Mouse (Mus musculus) cerebellum, postnatal 10 days (tissue): Measurements from ENCODE around the gene Rad9b.
A peak's percentile ranks its signal among the peaks of the same experiment; 100 is the strongest.
"Not testable (repeated sequence)": the region's sequence is repeated elsewhere in the genome, so short reads cannot be mapped to it uniquely, and the experiment has no call there.

Experiments
- DNase-seq, 2 experiments: peaks; one replicate each; pipeline ENCODE4 v3.0.0; 2021; ENCODE audit warnings: mixed read lengths in 2 of 2

Rad9b gene

DNA sequence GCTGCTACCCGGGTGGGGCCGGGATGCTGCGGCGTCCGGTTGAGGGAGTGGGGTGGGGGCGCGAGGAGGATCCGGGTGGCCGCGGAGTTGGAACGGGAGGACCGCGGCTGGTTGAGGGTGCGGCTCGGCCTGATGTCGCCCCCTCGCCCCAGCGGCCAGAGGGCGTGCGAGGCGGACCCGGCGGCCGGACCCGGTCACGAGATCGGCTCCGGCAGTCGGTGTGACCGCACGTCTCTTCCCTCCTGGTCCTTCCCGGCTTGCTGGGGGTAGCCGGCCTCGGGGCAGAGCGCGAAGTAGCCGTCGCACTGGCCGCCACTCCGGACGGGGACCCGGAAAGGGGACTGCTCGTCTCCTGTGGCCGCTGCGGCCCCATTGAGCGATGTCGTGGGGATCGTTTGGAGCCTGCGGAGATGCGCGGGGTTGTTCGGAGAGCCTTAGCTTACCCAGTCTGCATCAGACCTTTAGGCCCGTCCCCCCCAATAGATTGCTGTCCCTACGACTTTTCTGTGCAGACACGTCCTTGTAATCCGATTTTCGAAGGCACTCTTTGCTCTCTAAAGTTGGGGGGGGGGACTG is 547 bp upstream of the Rad9b start:
- DNase-seq, result no peak

DNA sequence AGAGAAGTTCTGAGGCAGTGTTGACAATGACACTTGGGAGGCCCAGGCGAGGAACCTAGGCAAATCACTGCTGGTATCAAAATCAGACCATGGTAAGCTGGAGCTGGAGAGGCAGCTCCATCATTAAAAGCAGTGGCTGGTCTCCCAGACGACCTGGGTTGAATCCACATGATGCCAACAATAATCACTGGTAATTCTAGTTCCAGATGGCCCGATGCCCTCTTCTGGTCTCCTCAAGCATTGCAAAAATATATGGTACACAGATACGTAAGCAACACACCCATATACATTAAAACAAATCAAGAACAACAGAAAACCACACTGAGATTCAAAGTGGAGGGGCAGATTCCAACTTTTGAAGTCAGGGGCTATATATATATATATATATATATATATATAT is 8.3 kb downstream of the Rad9b start:
- peak; percentile 50 to 64 for DNase-seq

DNA sequence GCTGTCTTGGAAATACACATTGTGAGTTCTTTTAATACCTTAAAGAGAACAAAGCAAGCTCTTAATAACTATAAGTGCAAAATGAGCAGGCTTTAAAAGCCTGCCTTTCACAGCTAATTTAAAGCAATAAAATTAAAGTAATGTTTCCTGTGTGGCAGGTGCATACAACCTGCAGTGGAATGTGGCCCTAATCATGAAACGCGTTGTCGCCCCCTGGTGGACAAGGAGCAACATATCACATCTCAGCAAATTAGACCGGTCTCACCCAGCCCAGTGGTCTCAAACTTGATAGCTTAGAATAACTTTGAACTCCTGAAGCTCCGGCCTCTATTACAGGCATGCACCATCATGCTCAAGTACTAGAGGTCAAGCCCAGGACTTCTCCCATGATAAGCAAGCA is 9.8 kb downstream of the Rad9b start:
- DNase-seq, result peak; percentile 88 to 90

DNA sequence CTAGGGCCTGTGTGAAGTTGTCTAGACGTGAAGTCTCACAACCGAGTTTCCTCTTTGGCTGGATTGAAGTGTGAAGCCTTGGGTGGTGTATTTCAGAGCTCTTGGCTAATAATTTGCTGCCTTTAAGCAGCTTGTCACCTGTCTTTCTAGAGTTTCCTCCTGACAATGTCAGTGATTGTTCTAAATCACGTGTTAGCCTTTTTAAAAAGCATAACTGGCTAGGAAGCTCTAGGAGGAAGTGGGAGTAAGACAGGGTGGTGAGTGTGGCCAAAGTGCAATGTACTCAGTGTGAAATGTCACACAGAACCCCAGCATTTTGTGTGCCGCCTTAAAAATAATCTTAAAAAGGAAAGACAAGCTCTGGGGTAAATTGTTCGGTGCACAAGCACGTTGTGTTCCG is 10.3 kb downstream of the Rad9b start:
- no peak for DNase-seq

DNA sequence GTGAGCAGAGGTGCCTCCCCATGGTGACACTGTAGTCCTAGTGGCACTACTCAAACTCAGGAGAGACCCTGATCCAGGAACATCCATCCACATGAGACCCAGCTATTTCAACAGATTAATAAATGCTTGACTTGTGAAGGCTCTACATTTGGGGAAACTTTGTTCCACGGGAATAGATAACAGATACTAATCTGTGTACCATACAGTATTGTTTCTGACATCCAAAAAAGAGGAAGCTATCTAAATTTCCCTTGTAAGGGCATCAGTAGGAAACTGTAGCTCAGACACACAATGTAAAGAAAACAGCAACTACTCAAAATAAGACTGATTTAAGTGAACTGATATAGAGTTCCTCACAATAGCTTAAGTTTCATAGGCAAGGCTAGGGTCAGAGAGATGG is 11.2 kb downstream of the Rad9b start:
- DNase-seq, result no peak

DNA sequence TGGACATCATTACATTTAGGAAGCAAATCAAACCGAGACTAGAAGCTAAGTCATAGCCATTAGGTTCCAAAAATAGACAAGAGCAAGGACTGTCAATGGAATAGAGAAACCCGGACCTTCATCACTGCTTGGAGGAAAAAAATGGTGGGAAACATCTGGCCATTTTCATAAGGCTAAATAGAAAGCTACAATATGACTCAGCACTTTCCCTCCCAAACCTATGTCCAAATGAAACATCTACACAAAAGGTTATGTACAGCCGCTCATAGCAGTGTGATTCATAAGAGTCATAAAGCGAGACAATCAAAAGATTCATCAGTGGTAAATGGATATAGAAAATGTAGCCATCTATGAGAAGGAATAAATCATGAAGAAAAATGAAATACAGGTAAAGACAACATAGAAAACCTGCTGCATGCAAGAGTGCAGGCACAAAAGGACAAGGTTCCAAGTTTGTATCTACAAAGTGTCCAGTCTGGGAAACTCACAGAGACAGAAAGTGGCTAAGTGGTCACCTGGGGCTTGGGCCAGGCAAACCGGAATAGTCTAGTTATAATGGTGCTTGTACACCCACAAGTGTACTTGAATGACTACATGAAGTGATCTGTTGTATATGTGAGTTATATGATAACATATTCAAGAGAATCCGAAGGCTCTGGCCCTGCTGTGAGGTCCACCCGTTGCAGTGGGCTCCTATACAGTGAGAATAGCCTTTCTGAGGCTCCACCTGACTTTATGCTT is 17.3 kb downstream of the Rad9b start:
- no peak for DNase-seq

DNA sequence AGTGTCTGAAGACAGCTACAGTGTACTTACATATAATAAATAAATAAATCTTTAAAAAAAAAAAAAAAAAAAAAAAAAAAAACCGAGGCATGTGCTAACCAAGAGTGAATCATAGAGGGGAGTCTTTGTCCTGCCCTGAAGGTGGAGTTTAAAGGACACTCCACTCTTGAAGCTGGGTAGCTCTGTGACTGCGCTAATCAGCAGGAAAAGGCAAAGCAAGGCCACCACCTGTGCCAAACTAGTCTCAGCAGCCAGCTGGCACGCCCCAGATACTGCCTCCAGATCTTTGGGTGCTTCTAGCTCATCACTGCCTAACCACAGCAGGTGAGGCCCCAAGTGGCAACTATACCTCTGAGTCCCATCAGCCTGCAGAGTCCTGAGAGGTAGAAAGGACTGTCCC is 19.4 kb downstream of the Rad9b start:
- no peak for DNase-seq

DNA sequence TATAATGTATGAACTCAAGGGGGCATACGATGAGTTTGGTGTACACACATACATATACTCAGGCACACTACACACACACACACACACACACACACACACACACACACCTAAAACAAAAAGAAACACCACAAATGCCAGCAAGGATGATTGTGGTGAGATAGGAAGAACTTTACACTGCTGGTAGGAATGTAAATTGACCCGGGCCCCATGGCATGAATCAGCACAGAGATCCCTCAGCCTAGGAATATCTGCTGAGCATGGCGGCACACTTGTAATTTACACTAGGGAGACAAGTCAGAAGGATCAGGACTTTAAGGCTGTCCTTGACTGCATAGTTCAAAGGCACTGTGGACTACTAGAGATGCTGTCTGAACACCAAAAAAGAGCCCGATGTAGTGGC is 23.8 kb downstream of the Rad9b start:
- DNase-seq, result no peak

DNA sequence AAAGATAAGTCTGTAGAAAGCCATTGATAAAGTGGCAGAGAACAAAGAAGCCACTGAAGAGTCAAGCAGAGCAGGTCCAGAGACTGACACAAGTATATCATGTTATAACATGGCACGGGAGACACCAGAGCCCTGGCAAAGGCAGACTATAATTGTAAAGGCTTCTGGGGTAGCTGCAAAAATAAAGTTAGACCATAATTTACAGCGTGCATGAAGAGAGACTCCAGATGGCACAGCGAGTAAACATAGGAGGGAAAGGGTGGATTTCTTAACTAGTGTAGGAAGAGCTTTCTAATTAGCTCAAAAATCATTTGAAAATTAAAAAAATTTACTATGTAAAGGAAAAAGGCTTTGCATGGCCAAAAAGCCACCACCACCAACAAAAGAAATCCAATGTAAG is 26.8 kb downstream of the Rad9b start:
- no peak for DNase-seq

DNA sequence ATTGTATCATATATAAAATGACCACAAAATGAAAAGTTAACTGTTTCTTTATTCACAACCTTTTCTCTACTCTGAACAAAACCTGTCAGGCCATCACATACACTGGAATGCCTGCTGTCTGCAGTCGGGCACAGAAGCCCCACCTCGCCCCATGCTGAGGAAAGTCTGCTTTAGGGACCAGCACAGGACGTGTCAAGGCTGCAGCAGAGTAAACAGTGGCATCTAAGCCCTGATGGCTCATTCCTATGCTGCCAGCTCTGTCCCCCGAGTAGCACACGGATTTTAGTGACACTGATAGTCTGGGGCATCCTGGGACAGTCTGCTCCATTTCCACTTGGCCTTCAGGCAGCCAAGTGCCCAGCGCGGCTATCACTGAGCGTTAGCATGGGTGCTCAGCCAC is 28.6 kb downstream of the Rad9b start:
- peak; percentile 38 to 40 for DNase-seq

DNA sequence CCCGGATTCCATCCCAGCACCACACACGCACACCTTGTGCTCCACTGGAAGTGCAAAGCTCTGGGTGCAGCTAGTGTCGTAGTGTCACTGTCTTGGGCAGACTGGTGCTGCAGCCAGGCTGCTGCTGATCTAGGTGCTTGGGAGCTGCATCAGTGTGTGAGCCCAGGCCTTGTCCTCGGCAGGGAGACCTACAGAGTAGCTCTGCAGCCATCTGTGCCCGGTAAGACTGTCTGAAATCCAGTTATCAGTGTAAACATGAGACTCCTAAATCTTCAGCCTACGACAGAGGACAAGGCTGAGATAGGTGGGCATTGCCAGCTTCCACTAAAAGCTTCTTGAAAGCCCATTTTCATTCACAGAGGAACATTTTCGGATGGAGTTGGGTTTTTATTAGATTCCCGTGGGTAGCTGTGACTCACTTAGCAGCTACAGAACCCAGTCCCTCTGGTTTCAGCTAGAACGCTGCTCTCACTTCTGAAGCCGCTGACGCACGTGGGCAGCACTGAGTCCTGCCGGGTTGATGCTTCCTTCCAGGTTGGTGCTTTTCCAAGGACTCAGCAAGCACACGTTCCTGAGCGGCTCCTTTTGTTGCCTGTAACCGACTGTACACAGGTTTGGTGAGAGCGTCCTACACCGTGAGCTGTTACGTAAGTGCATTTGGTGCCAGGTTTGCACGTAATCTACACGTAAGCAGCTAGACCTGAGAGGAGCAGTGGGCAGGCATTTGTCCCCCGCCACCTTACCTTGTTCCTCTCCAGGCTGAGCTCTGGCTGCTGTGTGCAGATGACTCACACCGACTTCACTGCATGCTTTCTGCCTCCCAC is 29.2 kb downstream of the Rad9b start:
- peak; percentile 80 to 82 for DNase-seq

DNA sequence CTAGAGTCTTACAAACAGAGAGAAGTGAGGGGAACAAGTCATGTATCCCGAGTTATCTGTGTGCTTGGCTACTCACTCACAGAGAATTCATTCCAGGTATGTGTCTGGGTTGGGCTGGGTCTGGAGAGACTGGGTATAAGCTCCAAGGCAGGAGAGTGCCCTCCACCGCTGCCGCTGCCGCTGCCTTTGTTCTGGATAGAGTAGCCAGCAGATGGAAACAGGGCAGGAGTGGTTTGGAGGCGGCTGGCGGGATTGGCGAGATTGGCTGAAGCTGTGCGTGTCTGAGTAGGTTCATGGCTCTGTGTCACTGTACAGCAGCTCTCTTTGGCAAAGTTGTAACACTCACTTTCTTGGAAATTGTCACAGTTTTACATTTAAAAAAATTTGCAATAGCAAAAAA is 30.5 kb downstream of the Rad9b start:
- DNase-seq, result peak; percentile 36 to 41

DNA sequence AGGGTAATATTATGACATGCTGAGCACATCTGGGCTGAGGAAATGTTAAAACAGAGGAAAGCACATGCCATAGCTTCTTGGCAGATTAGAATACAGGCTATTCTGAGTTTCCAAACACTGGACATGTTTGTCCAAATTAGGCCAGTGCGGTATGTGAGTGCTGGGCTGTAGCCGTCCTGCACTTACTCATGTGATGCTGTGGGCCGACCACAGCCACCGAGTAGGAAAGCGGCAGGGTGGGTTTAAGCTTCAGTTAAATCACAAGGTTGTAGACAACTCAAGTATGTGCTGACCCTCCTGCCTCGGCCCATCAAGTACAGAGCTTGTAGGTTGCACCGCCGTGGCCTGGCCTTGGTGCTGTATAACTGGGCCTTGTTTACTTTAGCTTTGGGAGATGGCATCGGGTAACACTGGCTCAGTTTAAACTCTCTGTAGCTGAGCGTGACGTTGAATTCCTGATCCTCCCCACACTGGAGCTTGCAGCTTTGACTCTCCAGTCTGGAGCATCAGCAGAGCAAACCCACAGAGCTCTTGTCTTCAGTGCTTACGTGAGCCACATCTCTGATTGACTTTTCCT is 33.7 kb downstream of the Rad9b start:
- DNase-seq, result no peak

DNA sequence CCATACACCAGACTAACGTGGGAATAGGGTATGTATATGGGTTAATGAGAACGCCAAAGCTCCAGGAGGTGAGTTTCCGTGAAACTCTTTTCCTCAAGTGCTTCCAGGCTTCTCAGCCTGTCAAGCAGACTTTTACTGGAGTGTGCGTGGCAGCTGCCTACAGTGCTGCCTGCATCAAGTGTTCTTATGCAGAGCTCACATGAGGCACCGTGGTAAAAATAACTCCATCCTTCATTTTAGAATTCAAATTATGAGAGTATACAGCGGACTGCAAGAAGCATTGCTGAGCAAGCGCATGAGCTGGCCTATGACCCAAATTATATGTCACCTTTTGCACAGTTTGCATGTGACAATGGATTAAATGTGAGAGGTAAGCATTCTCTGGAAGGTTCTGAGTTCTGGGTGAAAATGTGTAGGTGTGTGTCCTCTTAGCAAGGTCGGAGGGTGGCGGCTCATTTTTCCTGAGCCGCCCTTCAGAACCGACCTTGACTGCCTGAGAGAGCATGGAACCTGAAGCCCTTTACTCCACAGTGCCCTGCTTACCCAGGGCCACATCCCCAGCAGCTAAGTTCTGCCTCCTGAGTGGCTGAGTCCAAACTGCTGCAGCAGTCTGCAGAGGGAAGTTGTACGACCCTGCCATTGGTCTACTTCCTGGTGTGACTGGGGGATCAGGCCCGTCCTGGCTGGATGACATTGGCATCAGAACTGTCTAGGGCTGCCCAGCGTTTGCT is 34.4 kb downstream of the Rad9b start:
- no peak for DNase-seq

DNA sequence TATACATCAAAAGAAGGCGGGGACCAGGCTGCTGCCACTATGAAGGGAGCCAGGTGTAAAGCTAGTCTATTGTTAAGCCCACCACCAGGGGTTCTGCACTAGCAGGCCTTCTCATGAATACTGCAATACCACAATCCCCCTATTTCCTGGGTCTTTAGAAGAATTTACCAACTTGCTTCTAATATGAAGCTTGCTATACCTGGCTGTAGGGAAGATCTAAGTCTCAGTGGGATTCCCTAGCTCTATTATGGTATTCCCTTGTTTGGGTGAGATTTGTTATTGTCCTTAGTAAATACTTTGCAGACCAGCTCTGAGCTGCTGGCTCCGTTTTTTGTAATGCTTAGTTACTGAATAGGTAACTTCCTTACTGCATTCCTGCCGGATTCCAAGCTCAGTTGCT is 35.1 kb downstream of the Rad9b start:
- DNase-seq, result not testable (repeated sequence)

DNA sequence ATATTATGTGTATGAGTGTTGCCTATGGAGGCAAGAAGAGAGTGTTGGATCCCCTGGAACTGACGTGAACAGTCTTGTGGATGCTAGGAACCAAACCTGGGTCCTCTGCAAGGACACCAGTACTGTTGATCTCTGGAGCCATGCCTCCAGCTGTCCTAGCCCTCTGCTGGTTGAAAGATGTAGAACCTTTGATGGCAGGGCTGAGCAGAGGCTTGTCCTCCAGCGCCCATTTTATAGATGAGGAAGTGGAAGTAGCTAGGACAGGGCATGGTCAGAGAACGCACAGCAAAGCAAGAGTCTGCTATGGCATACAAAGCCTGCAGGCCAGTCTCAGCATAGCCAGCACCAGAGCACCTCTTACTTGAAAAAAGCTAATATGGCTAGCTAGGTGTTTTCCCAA is 35.9 kb downstream of the Rad9b start:
- DNase-seq, result peak in 1 of 2 experiments; percentile 41

DNA sequence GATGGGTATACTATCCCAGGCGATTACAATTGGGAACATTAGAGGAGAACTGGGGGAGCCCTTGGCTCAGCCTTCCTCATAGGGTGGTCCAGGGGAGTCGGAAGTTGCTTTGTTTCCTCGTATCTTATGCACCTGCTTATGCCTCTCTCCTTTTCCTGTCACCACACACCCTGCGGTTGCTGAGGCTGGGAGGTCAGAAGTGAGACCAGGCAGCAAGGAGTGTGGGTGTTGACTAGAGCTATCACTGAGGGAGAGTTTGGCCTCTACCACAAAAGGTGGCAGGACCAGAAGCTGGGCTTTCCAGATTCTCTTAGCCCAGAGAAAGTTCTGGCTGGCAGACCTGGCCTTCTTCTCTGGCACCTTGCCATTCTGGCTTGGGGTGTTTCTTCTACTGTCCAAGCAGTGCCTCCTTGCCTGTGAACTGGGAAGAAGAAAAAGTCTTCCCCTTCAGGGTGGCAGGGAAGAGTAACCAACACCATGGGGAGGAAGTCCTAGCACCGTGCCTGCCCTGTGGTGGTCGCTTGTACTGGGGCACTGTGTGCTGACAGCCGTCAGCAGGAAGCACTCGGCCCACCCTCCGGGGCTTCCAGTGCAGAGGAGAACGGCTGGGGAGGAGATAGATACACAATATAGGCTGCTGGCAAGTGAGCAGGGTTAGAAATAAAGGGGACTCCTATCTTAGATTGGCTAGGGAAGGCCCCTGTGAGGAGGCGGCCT is 36.5 kb downstream of the Rad9b start:
- peak; percentile 52 to 69 for DNase-seq

DNA sequence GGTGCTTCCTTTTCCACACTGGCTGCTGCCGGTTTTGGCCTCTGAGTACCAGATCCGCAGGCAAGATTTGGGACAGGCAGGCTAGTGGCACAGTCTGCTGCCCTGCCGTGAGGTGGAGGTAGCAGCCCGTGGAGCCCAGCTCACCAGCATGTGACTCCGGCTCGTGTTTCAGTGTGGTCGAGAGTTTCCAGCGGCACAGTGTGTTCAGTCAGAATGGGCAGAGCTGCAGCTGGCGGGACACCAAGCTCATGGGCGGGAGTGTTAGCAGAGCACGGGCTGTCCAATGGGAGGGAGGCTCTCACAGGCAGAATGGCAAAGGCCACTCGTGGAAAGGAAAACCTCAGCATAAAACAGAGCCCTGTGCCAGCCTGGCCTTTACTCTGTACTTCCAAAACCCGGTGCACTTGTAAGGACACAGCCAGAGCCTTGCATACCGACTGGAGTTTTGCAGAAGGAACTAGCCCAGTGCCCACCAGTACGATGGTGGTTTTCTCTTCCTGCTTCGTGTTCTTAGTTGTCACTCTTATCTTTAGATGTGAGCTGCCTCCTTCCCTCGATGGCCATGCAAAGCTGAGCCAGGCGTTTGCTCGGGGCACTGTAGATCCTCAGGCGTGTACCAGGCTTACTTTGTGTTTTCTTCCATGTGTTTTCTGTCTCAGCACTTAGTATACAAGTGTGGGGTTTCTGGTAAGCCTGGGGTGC is 38.9 kb downstream of the Rad9b start:
- DNase-seq, result peak; percentile 91 to 92

DNA sequence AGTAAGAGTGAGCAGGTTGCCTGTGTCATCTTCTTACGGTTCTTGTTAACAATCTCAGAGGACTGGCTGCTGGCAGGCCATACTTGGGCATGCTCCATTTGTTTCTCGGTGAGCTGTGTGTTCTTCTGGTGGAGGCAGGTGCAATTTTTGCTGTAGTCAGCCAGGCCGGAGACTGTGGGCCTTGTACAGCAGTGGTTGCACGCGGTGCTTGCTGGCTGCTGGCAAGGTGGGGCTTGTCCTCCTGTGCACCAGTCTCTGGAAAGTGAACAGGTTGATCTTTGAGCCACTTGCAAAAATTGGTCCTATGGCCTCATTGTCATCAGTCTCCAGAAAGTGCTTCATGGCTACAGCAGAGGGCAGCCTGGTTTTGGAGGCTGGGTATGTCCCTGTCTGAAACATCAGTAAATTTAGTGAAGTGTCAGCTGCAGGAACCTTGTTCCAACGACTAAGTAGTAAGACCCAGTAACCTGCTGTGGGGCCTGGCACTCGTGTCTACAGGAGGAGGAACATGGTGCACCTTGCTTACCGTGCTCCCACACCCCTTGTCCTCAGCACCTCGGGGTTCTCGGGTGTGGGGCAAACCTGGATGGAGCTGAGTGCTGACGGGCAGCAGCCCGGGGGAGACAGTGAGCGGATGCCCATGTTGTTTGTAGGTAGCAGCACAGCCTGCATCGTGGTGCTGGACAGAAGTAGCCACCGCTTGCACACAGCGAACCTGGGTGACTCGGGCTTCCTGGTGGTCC is 40.9 kb downstream of the Rad9b start:
- no peak for DNase-seq

DNA sequence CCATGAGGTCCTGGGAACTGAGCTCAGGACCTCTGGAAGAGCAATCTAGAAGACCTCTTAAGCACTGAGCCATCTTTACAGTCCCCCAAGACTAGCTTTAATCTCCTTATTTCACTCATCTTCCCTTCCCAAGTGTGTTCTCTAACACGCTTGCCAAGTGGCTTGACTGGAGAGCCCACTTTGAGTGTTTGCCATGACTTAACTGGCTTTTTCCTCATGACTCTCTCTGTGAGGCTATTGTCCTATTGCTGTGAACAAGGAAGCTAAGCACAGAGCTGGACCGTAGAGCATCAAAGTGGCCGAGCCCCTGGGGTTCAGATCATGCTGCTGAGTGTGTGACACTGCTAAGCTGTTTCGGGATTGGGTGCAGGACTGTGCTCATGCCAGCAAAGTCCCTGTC is 41.7 kb downstream of the Rad9b start:
- DNase-seq, result no peak

DNA sequence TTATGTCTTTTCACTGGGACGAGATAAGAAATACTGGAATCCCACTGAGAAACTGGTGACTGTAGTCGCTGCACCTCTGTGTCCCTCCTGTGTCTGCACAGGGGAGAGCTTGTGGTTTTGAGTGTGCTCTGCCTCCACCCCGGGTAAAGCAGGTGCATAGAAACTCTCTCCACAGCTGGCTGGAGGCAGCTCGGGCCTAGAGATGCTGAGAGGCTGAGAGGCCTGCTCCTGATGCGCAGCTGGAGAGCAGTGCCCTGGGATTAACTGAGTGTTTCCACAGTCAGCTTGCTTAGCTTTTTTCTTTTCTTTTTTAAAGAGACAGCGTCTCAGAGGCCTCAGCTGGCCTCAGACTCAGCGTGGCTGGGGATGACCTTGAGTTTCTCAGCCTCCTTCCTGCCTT is 42.3 kb downstream of the Rad9b start:
- DNase-seq, result no peak
